Mouse (Mus musculus) MEL (cell line): Measurements from ENCODE around the gene Dydc2.

ENCODE experiments used
- CHD2 ChIP-seq: IDR thresholded peaks from 2 replicates; pipeline ENCODE4 v1.6.1; 2011; ENCODE audit warnings: low read length, improper control_type of control experiment
- CTCF ChIP-seq, 3 experiments: IDR thresholded peaks in 2 of 3; conservative IDR thresholded peaks in 1 of 3; 2 replicates each; pipeline ENCODE4 v1.5.1; 2011 to 2012; ENCODE audit warnings: low read length in 3 of 3, low read depth in 2 of 3, mild to moderate bottlenecking in 2 of 3, improper control_type of control experiment in 1 of 3, inconsistent platforms in 1 of 3, mixed read lengths in 1 of 3, moderate library complexity in 1 of 3; ENCODE audit not compliant: control insufficient read depth in 1 of 3, insufficient read depth in 1 of 3, poor library complexity in 1 of 3, severe bottlenecking in 1 of 3
- GATA1 ChIP-seq: IDR thresholded peaks from 2 replicates; pipeline ENCODE4 v1.6.1; 2011; ENCODE audit warnings: low read depth, low read length, improper control_type of control experiment
- MYB ChIP-seq: IDR thresholded peaks from 2 replicates; pipeline ENCODE4 v1.6.1; 2011; ENCODE audit warnings: mild to moderate bottlenecking, low read depth, low read length, improper control_type of control experiment
- NRF1 ChIP-seq: IDR thresholded peaks from 2 replicates; pipeline ENCODE4 v1.6.1; 2014; ENCODE audit warnings: low read depth, mild to moderate bottlenecking, inconsistent platforms, low read length, improper control_type of control experiment, moderate library complexity; ENCODE audit not compliant: poor library complexity, insufficient read depth, severe bottlenecking
- POLR2A ChIP-seq, 2 experiments: IDR thresholded peaks; 2 replicates each; pipeline ENCODE4 v1.6.1; 2011 to 2012; ENCODE audit warnings: low read length in 2 of 2, mild to moderate bottlenecking in 2 of 2, control low read depth in 1 of 2, improper control_type of control experiment in 1 of 2, low read depth in 1 of 2, moderate library complexity in 1 of 2; ENCODE audit not compliant: control insufficient read depth in 1 of 2, insufficient read depth in 1 of 2, poor library complexity in 1 of 2
- POLR2AphosphoS2 ChIP-seq: IDR thresholded peaks from 2 replicates; pipeline ENCODE4 v1.6.1; 2011; ENCODE audit warnings: low read length, improper control_type of control experiment
- TAL1 ChIP-seq: IDR thresholded peaks from 2 replicates; pipeline ENCODE4 v1.6.1; 2012; ENCODE audit warnings: mild to moderate bottlenecking, inconsistent platforms, low read length, moderate library complexity, mixed read lengths
- USF2 ChIP-seq, 2 experiments: IDR thresholded peaks; 2 replicates each; pipeline ENCODE4 v1.6.1; 2011 to 2012; ENCODE audit warnings: improper control_type of control experiment in 2 of 2, low read length in 2 of 2, borderline replicate concordance in 1 of 2, inconsistent platforms in 1 of 2, low read depth in 1 of 2, mild to moderate bottlenecking in 1 of 2; ENCODE audit not compliant: insufficient read depth in 1 of 2

DNA sequence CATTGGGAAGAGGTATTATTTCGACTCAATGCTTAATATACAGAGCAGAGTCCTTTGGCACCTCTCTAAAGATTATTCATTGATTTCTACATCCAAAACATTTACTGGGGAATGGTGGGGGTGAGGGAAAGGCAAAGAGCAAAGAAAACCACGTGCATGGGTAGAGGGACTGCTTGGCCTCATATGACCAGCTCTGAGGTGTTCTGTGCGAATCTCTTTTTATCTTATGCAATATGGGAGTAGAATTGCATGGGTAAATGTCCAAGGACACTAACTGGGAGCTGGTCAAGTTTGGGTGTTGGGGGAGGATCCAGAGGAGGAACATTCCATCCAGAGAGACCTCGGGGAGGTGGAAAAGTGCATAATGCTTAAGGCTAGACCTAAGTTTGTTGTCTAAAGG lies 43.9 kb upstream of the Dydc2 start:
- no peak for TF ChIP-seq NRF1
- no peak for TF ChIP-seq CTCF (IDR thresholded peaks at IDR 0.05 in 2 of 3, conservative IDR thresholded peaks at IDR 0.05 in 1 of 3; ENCODE audit: control insufficient read depth in 1 of 3, insufficient read depth in 1 of 3, low read depth in 2 of 3, low read length in 3 of 3, poor library complexity in 1 of 3, severe bottlenecking in 1 of 3)
- no peak for TF ChIP-seq CHD2
- no peak for TF ChIP-seq USF2 (IDR thresholded peaks at IDR 0.05; ENCODE audit: borderline replicate concordance in 1 of 2, insufficient read depth in 1 of 2, low read depth in 1 of 2, low read length in 2 of 2)
- TF ChIP-seq POLR2AphosphoS2 = no peak
- no peak for TF ChIP-seq MYB
- no peak for TF ChIP-seq POLR2A (IDR thresholded peaks at IDR 0.05; ENCODE audit: control insufficient read depth in 1 of 2, insufficient read depth in 1 of 2, low read depth in 1 of 2, low read length in 2 of 2, poor library complexity in 1 of 2)
- no peak for TF ChIP-seq GATA1
- no peak for TF ChIP-seq TAL1
